In the genomic region with DNA sequence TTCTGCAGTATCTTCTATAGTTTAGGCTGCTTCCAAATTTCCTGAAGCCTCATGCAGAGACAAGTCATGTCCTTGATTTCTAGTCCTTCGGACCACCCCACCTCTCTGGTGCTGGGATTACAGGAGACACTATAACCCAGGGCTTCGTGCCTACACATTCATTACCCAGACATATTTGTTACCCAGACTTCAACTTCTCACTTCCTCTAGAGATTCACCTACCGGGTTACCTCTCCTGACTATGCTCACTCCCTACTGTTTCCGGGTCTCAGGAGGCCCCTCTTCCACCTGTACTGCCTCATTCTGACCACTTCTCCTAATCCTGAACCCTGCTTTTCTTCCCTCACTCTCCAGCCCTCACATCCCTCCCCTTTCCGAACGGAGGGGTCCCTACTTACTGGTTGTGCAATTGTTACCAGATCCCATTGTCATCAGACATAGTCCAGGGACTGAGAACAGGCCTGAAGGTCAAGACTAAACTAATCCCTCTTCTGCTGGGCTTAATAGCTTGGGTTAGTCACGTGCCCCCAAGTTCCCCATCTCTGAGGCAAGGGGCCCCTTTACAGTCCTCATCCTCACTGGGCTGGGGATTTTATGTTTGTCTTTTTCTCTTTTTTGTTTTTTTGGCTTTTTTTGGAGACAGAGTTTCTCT, we compare ENCODE assay signal across 9 mouse cellular contexts. TPM values are rescaled to one million over a fixed set of nuclear protein-coding genes. Genes with fewer than 3 reads are reported as not detected.
DNase-seq lines count a peak whose midpoint lies in the region; TF ChIP-seq lines count a peak whose summit lies in the region.
"Had no signal": no experiment of that assay in that cellular context is flagged by ENCODE, and none has a peak within 500 bp of the region (broad histone marks: within the 10 kb centered on the region; RNA-seq: fewer than 3 reads in every experiment).

A gene (minus strand): TSS at position 481 of the 652 bp plus-strand sequence.

- WGBS in liver, adult 2 months = 80% methylated on average over 7 of the region's 7 CpGs

- peak within 1 kb of the TSS; percentile 37; the same call in 1 of the 2 replicates for H3K9ac ChIP-seq in liver, adult 2 months (ENCODE audit: low read depth, low read length)

- no peak for TF ChIP-seq CTCF in liver, adult 2 months (IDR thresholded peaks at IDR 0.05; ENCODE audit: low read depth, low read length)

- H3K27me3 ChIP-seq in liver, adult 2 months (ENCODE audit: control insufficient read depth, insufficient read depth, low read length) = no peaks in the 10 kb centered on the region

- no peak for DNase-seq in adrenal gland, postnatal 4 days (ENCODE audit: low spot score in 2 of 2)
- DNase-seq in adrenal gland, postnatal 36 days = no peak
- no peak for DNase-seq in liver, adult 2 months (ENCODE audit: extremely low read depth, low read depth, low spot score)
- DNase-seq in liver = no peak
- DNase-seq in gonadal fat pad, adult 2 months (ENCODE audit: low read depth) = no peak
- DNase-seq in lung, postnatal 36 days = peak; percentile 38
- no peak for DNase-seq in retina, embryonic 14.5 days (ENCODE audit: low spot score)
- DNase-seq in thymus, postnatal 25 days = no peak
- DNase-seq: right cerebral cortex, postnatal 4 days had no signal

- no peaks in the 10 kb centered on the region for H3K36me3 ChIP-seq in liver, adult 2 months (ENCODE audit: control insufficient read depth, insufficient read depth, low read length)

- H3K4me1 ChIP-seq in liver, adult 2 months (ENCODE audit: control insufficient read depth, insufficient read depth, low read length) = no peaks in the 10 kb centered on the region

- peak within 1 kb of the TSS; percentile 58 for H3K27ac ChIP-seq in liver, adult 2 months (replicated peaks; ENCODE audit: insufficient read depth, low read depth, low read length)

- no peak for TF ChIP-seq POLR2A in liver, adult 2 months (IDR thresholded peaks at IDR 0.05; ENCODE audit: extremely low read depth, insufficient read depth, low read length)

- H3K4me3 ChIP-seq in liver, adult 2 months (ENCODE audit: insufficient read depth, low read depth, low read length) = peak within 1 kb of the TSS; percentile 23

- H3K79me2 ChIP-seq in liver, adult 2 months (ENCODE audit: control insufficient read depth, insufficient read depth, low read length) = no peaks in the 10 kb centered on the region

RNA-seq across cellular contexts. Expression of the gene that starts here (rescaled TPM):
- 10 to 100 TPM; 11.0 to 13.5 TPM for total RNA-seq in adrenal gland, postnatal 4 days (2021)
- 1 to 10 TPM; 4.4 to 4.8 TPM for total RNA-seq in adrenal gland, postnatal 36 days (2021)
- total RNA-seq in liver, adult 2 months (2014; rRNA removed) = 10.2 and 13.0 TPM in 2 replicates
- polyA plus RNA-seq in liver, adult 2 months (2012; rRNA removed) = 5.9 and 11.8 TPM in 2 replicates
- 15.3 and 20.2 TPM in 2 replicates for polyA plus RNA-seq in gonadal fat pad, adult 2 months (2012; rRNA removed)
